Mouse (Mus musculus) forebrain, postnatal 0 days (tissue): ENCODE data around the gene Cep89. TPM values are rescaled to one million over a fixed set of nuclear protein-coding genes. Genes with fewer than 3 reads are reported as not detected.

Experiments used
- ATAC-seq: fragments of 200-750 bp; cut with Nextera tagmentation; 2 replicates; pipeline ENCODE4 v1.8.0; 2017; ENCODE audit warnings: mild to moderate bottlenecking, moderate library complexity
- DNase-seq: peaks from one replicate; pipeline ENCODE4 v3.0.0-alpha.2; 2015
- H3K27ac ChIP-seq: fragments of 300-500 bp; sonication (generic); 2 replicates; pipeline ENCODE4 v1.5.1; 2014; ENCODE audit warnings: low read depth, mild to moderate bottlenecking, antibody characterized with exemption, low read length, moderate library complexity, mixed read lengths
- H3K27me3 ChIP-seq: fragments of 300-500 bp; sonication (generic); 2 replicates; pipeline ENCODE4 v1.6.1; 2014; ENCODE audit warnings: mild to moderate bottlenecking, low read length, mixed read lengths; ENCODE audit not compliant: insufficient read depth
- H3K36me3 ChIP-seq: fragments of 300-500 bp; sonication (generic); 2 replicates; pipeline ENCODE4 v1.6.1; 2014; ENCODE audit warnings: mild to moderate bottlenecking, moderate library complexity; ENCODE audit not compliant: insufficient read depth
- H3K4me1 ChIP-seq: fragments of 300-500 bp; sonication (generic); 2 replicates; pipeline ENCODE4 v1.6.1; 2014; ENCODE audit warnings: antibody characterized with exemption; ENCODE audit not compliant: insufficient read depth
- H3K4me2 ChIP-seq: fragments of 300-500 bp; sonication (generic); 2 replicates; pipeline ENCODE4 v1.6.1; 2014; ENCODE audit warnings: low read depth, mild to moderate bottlenecking, moderate library complexity
- H3K4me3 ChIP-seq: fragments of 300-500 bp; sonication (generic); 2 replicates; pipeline ENCODE4 v1.5.1; 2014; ENCODE audit warnings: low read depth, low read length, mixed read lengths
- H3K9ac ChIP-seq: fragments of 300-500 bp; sonication (generic); 2 replicates; pipeline ENCODE4 v1.6.1; 2014; ENCODE audit warnings: mild to moderate bottlenecking
- H3K9me3 ChIP-seq: fragments of 300-500 bp; sonication (generic); 2 replicates; pipeline ENCODE4 v1.6.1; 2016; ENCODE audit warnings: low read length
- CTCF ChIP-seq: sonication (generic); IDR thresholded peaks from 2 replicates; pipeline ENCODE4 v1.5.1; 2016; ENCODE audit warnings: antibody characterized with exemption, control low read depth, low read depth
- WGBS: fragments of 180-500 bp; shearing (Covaris S2); extraction: QIAGEN DNeasy Blood & Tissue Kit; methylation state at CpG from one replicate; pipeline ENCODE4 v1.1.7; 2014; 5-methylcytosine and 5-hydroxymethylcytosine counted together
- polyA plus RNA-seq: library from polyadenylated mRNA; unstranded; fragments of >200 nt; fragmentation: Nextera tagmentation; extraction: Ambion mirVana; gene quantifications from 2 replicates; pipeline ENCODE4 v1.2.1, GENCODE M21; 2015
- total RNA-seq: library from RNA; depleted of rRNA; stranded (reverse); fragments of >200 nt; gene quantifications from 2 replicates; pipeline ENCODE4 v1.2.3, GENCODE M21; 2014

Gene Cep89
- total and polyA plus RNA-seq, 2 experiments from 2014 or later: 11.9 to 28.2 TPM

- Histone ChIP-seq H3K4me1 (no peaks in the 10 kb centered on the region), H3K4me2 (no peak overlapping the region), H3K36me3 (no peaks in the 10 kb centered on the region), H3K27ac (no peak overlapping the region), H3K4me3 (no peak overlapping the region), H3K27me3 (no peaks in the 10 kb centered on the region), H3K9ac (no peak overlapping the region), H3K9me3 (no peaks in the 10 kb centered on the region)
- no peak for DNase-seq
- TF ChIP-seq CTCF: no peak
- 60% methylated on average over 16 of the region's 16 CpGs for WGBS
- no peak for ATAC-seq
Measured at GRCm38 (mm10) chr7:35373146-35373989, 23.5 kb upstream of the Cep89 start.

GRCm38 (mm10) chr7:35374265-35374664 lies 22.6 kb upstream of the Cep89 start:
- H3K4me1 ChIP-seq: no peaks in the 10 kb centered on the region
- no peak for TF ChIP-seq CTCF
- no peak overlapping the region for H3K27ac ChIP-seq
- no peak for DNase-seq
- no peaks in the 10 kb centered on the region for H3K36me3 ChIP-seq
- H3K9ac ChIP-seq: no peak overlapping the region
- H3K9me3 ChIP-seq: no peaks in the 10 kb centered on the region
- H3K27me3 ChIP-seq: no peaks in the 10 kb centered on the region
- no peak overlapping the region for H3K4me3 ChIP-seq
- no peak overlapping the region for H3K4me2 ChIP-seq
- 89% methylated on average over 7 of the region's 7 CpGs for WGBS
- no peak for ATAC-seq

- 57% methylated on average over 9 of the region's 9 CpGs for WGBS
- Histone ChIP-seq H3K27me3 (no peaks in the 10 kb centered on the region), H3K4me2 (no peak overlapping the region), H3K36me3 (no peaks in the 10 kb centered on the region), H3K9me3 (no peaks in the 10 kb centered on the region), H3K4me1 (no peaks in the 10 kb centered on the region), H3K9ac (no peak overlapping the region), H3K4me3 (no peak overlapping the region), H3K27ac (no peak overlapping the region)
- ATAC-seq (peak; percentile 27; the same call in 1 of the 2 replicates), DNase-seq (peak; percentile 9)
- TF ChIP-seq CTCF: no peak
Measured at GRCm38 (mm10) chr7:35376623-35377022, 20.2 kb upstream of the Cep89 start.

- TF ChIP-seq CTCF: no peak
- H3K4me3 ChIP-seq: no peak overlapping the region
- no peak for DNase-seq
- H3K9me3 ChIP-seq: no peaks in the 10 kb centered on the region
- H3K36me3 ChIP-seq: no peaks in the 10 kb centered on the region
- no peak overlapping the region for H3K4me2 ChIP-seq
- no peak overlapping the region for H3K27ac ChIP-seq
- no peak for ATAC-seq
- no peaks in the 10 kb centered on the region for H3K27me3 ChIP-seq
- H3K9ac ChIP-seq: no peak overlapping the region
- H3K4me1 ChIP-seq: no peaks in the 10 kb centered on the region
- 42% methylated on average over 16 of the region's 16 CpGs for WGBS
Measured at GRCm38 (mm10) chr7:35379492-35380119, 17.2 kb upstream of the Cep89 start.

GRCm38 (mm10) chr7:35380351-35380750 lies 16.5 kb upstream of the Cep89 start:
- 83% methylated on average over 8 of the region's 8 CpGs for WGBS

GRCm38 (mm10) chr7:35381861-35382260 lies 15.0 kb upstream of the Cep89 start:
- Histone ChIP-seq H3K36me3 (no peaks in the 10 kb centered on the region), H3K9me3 (no peaks in the 10 kb centered on the region), H3K27ac (no peak overlapping the region), H3K4me1 (no peaks in the 10 kb centered on the region), H3K4me2 (no peak overlapping the region), H3K9ac (no peak overlapping the region), H3K4me3 (no peak overlapping the region), H3K27me3 (no peaks in the 10 kb centered on the region)
- TF ChIP-seq CTCF: no peak
- WGBS: 66% methylated on average over 11 of the region's 16 CpGs
- DNase-seq (no peak), ATAC-seq (no peak)

More at GRCm38 (mm10) chr7:35380351-35380750, 16.5 kb upstream of the Cep89 start:
- no peak for ATAC-seq
- DNase-seq: no peak
- Histone ChIP-seq H3K9me3 (no peaks in the 10 kb centered on the region), H3K27me3 (no peaks in the 10 kb centered on the region), H3K4me3 (no peak overlapping the region), H3K27ac (no peak overlapping the region), H3K4me1 (no peaks in the 10 kb centered on the region), H3K36me3 (no peaks in the 10 kb centered on the region), H3K4me2 (no peak overlapping the region), H3K9ac (no peak overlapping the region)
- TF ChIP-seq CTCF: no peak

GRCm38 (mm10) chr7:35382706-35383353 lies 14.0 kb upstream of the Cep89 start:
- WGBS: 41% methylated on average over 2 of the region's 2 CpGs
- Histone ChIP-seq H3K27ac (no peak overlapping the region), H3K9me3 (no peaks in the 10 kb centered on the region), H3K4me3 (no peak overlapping the region), H3K27me3 (no peaks in the 10 kb centered on the region), H3K4me1 (no peaks in the 10 kb centered on the region), H3K36me3 (no peaks in the 10 kb centered on the region), H3K4me2 (no peak overlapping the region), H3K9ac (no peak overlapping the region)
- ATAC-seq (no peak), DNase-seq (no peak)
- TF ChIP-seq CTCF: no peak
